Mouse (Mus musculus) right cerebral cortex, adult 18-20 months (tissue): ENCODE measurements around the gene Ppp1cc.
"Not testable (repeated sequence)": the region's sequence is repeated elsewhere in the genome, so short reads cannot be mapped to it uniquely, and the experiment has no call there.

Experiments used
- DNase-seq: peaks from one replicate; pipeline ENCODE4 v3.0.0; 2022; ENCODE audit warnings: mixed read lengths

Gene Ppp1cc

GRCm38 (mm10) chr5:122166636-122167161 is 8.6 kb downstream of the Ppp1cc start:
- no peak for DNase-seq

- DNase-seq = no peak
Observed at GRCm38 (mm10) chr5:122168344-122169069, 10.4 kb downstream of the Ppp1cc start.

- no peak for DNase-seq
Observed at GRCm38 (mm10) chr5:122171058-122171457, 13.0 kb downstream of the Ppp1cc start.

GRCm38 (mm10) chr5:122175402-122175801 is 17.3 kb downstream of the Ppp1cc start:
- DNase-seq = no peak

- no peak for DNase-seq
Observed at GRCm38 (mm10) chr5:122175961-122176360, 17.9 kb downstream of the Ppp1cc start.

GRCm38 (mm10) chr5:122176398-122176797 is 18.3 kb downstream of the Ppp1cc start:
- no peak for DNase-seq

- no peak for DNase-seq
Observed at GRCm38 (mm10) chr5:122179665-122180064, 21.6 kb downstream of the Ppp1cc start.

- no peak for DNase-seq
Observed at GRCm38 (mm10) chr5:122184283-122184806, 26.3 kb downstream of the Ppp1cc start.

GRCm38 (mm10) chr5:122184858-122185257 is 26.8 kb downstream of the Ppp1cc start:
- DNase-seq = not testable (repeated sequence)

- DNase-seq = no peak
Observed at GRCm38 (mm10) chr5:122189115-122189514, 31.0 kb downstream of the Ppp1cc start.

GRCm38 (mm10) chr5:122190465-122190864 is 32.4 kb downstream of the Ppp1cc start:
- no peak for DNase-seq

- no peak for DNase-seq
Observed at GRCm38 (mm10) chr5:122191269-122192063, 33.4 kb downstream of the Ppp1cc start.

GRCm38 (mm10) chr5:122192347-122192746 is 34.3 kb downstream of the Ppp1cc start:
- DNase-seq = no peak

GRCm38 (mm10) chr5:122200872-122201271 is 42.8 kb downstream of the Ppp1cc start:
- no peak for DNase-seq

- no peak for DNase-seq
Observed at GRCm38 (mm10) chr5:122201904-122202303, 43.8 kb downstream of the Ppp1cc start.

GRCm38 (mm10) chr5:122204180-122204579 is 46.1 kb downstream of the Ppp1cc start:
- DNase-seq = no peak

- no peak for DNase-seq
Observed at GRCm38 (mm10) chr5:122206475-122206874, 48.4 kb downstream of the Ppp1cc start, which contains the start of gene Hvcn1. Hvcn1 (plus strand) TSS chr5:122206804.

- DNase-seq = no peak
Observed at GRCm38 (mm10) chr5:122208909-122209308, 50.8 kb downstream of the Ppp1cc start.

GRCm38 (mm10) chr5:122209591-122210368 is 51.7 kb downstream of the Ppp1cc start:
- no peak for DNase-seq

- DNase-seq = no peak
Observed at GRCm38 (mm10) chr5:122210890-122211289, 52.8 kb downstream of the Ppp1cc start.

GRCm38 (mm10) chr5:122212125-122212524 is 54.0 kb downstream of the Ppp1cc start:
- DNase-seq = no peak

- not testable (repeated sequence) for DNase-seq
Observed at GRCm38 (mm10) chr5:122212820-122213219, 54.7 kb downstream of the Ppp1cc start.

GRCm38 (mm10) chr5:122213861-122214260 is 55.8 kb downstream of the Ppp1cc start:
- no peak for DNase-seq
